Mouse (Mus musculus): ENCODE results near the gene Ppp1ca.

- TF ChIP-seq CTCF (IDR thresholded peaks at IDR 0.05; ENCODE audit: control insufficient read depth, insufficient read depth, insufficient read length) (no peak), MYOG (IDR thresholded peaks at IDR 0.05; ENCODE audit: control insufficient read depth, extremely low read depth, insufficient read length) (no peak), USF1 (IDR thresholded peaks at IDR 0.05; ENCODE audit: low read depth) (no peak)
These were observed 39.7 kb downstream of the Ppp1ca start, which contains the start of gene Pold4 for GRCm38 (mm10) chr19:4231253-4232185.
